Mouse (Mus musculus) embryonic facial prominence, embryonic 14.5 days (tissue): ENCODE measurements around the gene Suco. TPM values are rescaled to one million over a fixed set of nuclear protein-coding genes. Genes with fewer than 3 reads are reported as not detected.

ENCODE experiments used
- ATAC-seq: fragments of 200-750 bp; cut with Nextera tagmentation; 2 replicates; pipeline ENCODE4 v1.8.0; 2017; ENCODE audit warnings: low read depth, moderate number of reproducible peaks, moderate TSS enrichment
- DNase-seq: peaks from one replicate; pipeline ENCODE4 v3.0.0-alpha.2; 2015; ENCODE audit warnings: low spot score
- H3K27ac ChIP-seq: fragments of 300-500 bp; sonication (generic); replicated peaks from 2 replicates; pipeline ENCODE4 v1.5.1; 2014; ENCODE audit warnings: low read depth, mild to moderate bottlenecking, low read length, moderate library complexity
- H3K27me3 ChIP-seq: fragments of 300-500 bp; sonication (generic); replicated peaks from 2 replicates; pipeline ENCODE4 v1.6.1; 2014; ENCODE audit warnings: low read length; ENCODE audit not compliant: control insufficient read depth, insufficient read depth
- H3K36me3 ChIP-seq: fragments of 300-500 bp; sonication (generic); 2 replicates; pipeline ENCODE4 v1.6.1; 2014; ENCODE audit warnings: low read length, mixed read lengths; ENCODE audit not compliant: control insufficient read depth, insufficient read depth
- H3K4me1 ChIP-seq: fragments of 300-500 bp; sonication (generic); 2 replicates; pipeline ENCODE4 v1.6.1; 2014; ENCODE audit warnings: antibody characterized with exemption, low read length; ENCODE audit not compliant: control insufficient read depth, insufficient read depth
- H3K4me2 ChIP-seq: fragments of 300-500 bp; sonication (generic); 2 replicates; pipeline ENCODE4 v1.6.1; 2014; ENCODE audit warnings: low read depth, mild to moderate bottlenecking, low read length, moderate library complexity, mixed read lengths
- H3K4me3 ChIP-seq: fragments of 300-500 bp; sonication (generic); 2 replicates; pipeline ENCODE4 v1.5.1; 2014; ENCODE audit warnings: low read depth, mild to moderate bottlenecking, low read length
- H3K9ac ChIP-seq: fragments of 300-500 bp; sonication (generic); 2 replicates; pipeline ENCODE4 v1.6.1; 2014; ENCODE audit warnings: low read depth, mild to moderate bottlenecking, low read length, moderate library complexity, mixed read lengths
- H3K9me3 ChIP-seq: fragments of 300-500 bp; sonication (generic); 2 replicates; pipeline ENCODE4 v1.6.1; 2016; ENCODE audit warnings: low read length; ENCODE audit not compliant: control insufficient read depth
- WGBS: fragments of 180-500 bp; shearing (Covaris S2); extraction: QIAGEN DNeasy Blood & Tissue Kit; methylation state at CpG from one replicate; pipeline ENCODE4 v1.1.7; 2014; 5-methylcytosine and 5-hydroxymethylcytosine counted together
- polyA plus RNA-seq: library from polyadenylated mRNA; unstranded; fragments of >200 nt; fragmentation: Nextera tagmentation; extraction: Ambion mirVana; gene quantifications from 2 replicates; pipeline ENCODE4 v1.2.1, GENCODE M21; 2014

The Suco gene
- polyA plus RNA-seq, 1 experiment from 2014 or later = 28.7 TPM

GRCm38 (mm10) chr1:161877580-161878142, 1.2 kb upstream of the Suco start:
- Histone ChIP-seq H3K27me3 (no peaks in the 10 kb centered on the region), H3K4me1 (peaks cover 20% of the 10 kb centered on the region), H3K4me2 (peak overlapping the region; percentile 54), H3K9me3 (no peaks in the 10 kb centered on the region), H3K4me3 (peak overlapping the region; percentile 87), H3K36me3 (no peaks in the 10 kb centered on the region), H3K9ac (peak overlapping the region; percentile 49), H3K27ac (peak overlapping the region; percentile 98)
- ATAC-seq = no peak
- 15% methylated on average over 5 of the region's 5 CpGs for WGBS
- no peak for DNase-seq

GRCm38 (mm10) chr1:161875706-161876552, 553 bp downstream of the Suco start:
- DNase-seq (peak; percentile 63), ATAC-seq (peak; percentile 35)
- peak overlapping the region; percentile 87 for H3K4me2 ChIP-seq
- no peaks in the 10 kb centered on the region for H3K36me3 ChIP-seq
- H3K4me3 ChIP-seq = peak overlapping the region; percentile 87
- H3K27me3 ChIP-seq = no peaks in the 10 kb centered on the region
- peaks cover 20% of the 10 kb centered on the region for H3K4me1 ChIP-seq
- under 1% methylated on average over 30 of the region's 34 CpGs for WGBS
- peak overlapping the region; percentile 92 for H3K9ac ChIP-seq
- no peaks in the 10 kb centered on the region for H3K9me3 ChIP-seq
- peak overlapping the region; percentile 98 for H3K27ac ChIP-seq

GRCm38 (mm10) chr1:161869422-161869821, 7.1 kb downstream of the Suco start:
- ATAC-seq = no peak
- H3K36me3 ChIP-seq = no peaks in the 10 kb centered on the region
- no peak overlapping the region for H3K27ac ChIP-seq

GRCm38 (mm10) chr1:161868413-161868812, 8.1 kb downstream of the Suco start:
- DNase-seq (peak; percentile 4), ATAC-seq (no peak)
- Histone ChIP-seq H3K36me3 (no peaks in the 10 kb centered on the region), H3K9me3 (no peaks in the 10 kb centered on the region), H3K27ac (no peak overlapping the region), H3K27me3 (no peaks in the 10 kb centered on the region), H3K4me3 (no peak overlapping the region), H3K4me2 (no peak overlapping the region), H3K9ac (no peak overlapping the region), H3K4me1 (no peaks in the 10 kb centered on the region)

More at GRCm38 (mm10) chr1:161869422-161869821, 7.1 kb downstream of the Suco start:
- Histone ChIP-seq H3K4me2 (no peak overlapping the region), H3K4me1 (peaks cover 7% of the 10 kb centered on the region), H3K9ac (no peak overlapping the region), H3K9me3 (no peaks in the 10 kb centered on the region), H3K27me3 (no peaks in the 10 kb centered on the region), H3K4me3 (no peak overlapping the region)
- no peak for DNase-seq
- WGBS = 68% methylated on average over 1 of the region's 1 CpGs

GRCm38 (mm10) chr1:161863742-161864141, 12.7 kb downstream of the Suco start:
- DNase-seq (no peak), ATAC-seq (no peak)
- 65% methylated on average over 2 of the region's 2 CpGs for whole genome bisulfite sequencing
- no peaks in the 10 kb centered on the region for H3K9me3 ChIP-seq
- H3K9ac ChIP-seq = no peak overlapping the region
- H3K27ac ChIP-seq = no peak overlapping the region
- H3K4me2 ChIP-seq = no peak overlapping the region
- H3K27me3 ChIP-seq = no peaks in the 10 kb centered on the region
- H3K4me1 ChIP-seq = no peaks in the 10 kb centered on the region
- H3K4me3 ChIP-seq = no peak overlapping the region
- no peaks in the 10 kb centered on the region for H3K36me3 ChIP-seq

GRCm38 (mm10) chr1:161859248-161859647, 17.2 kb downstream of the Suco start:
- no peak overlapping the region for H3K27ac ChIP-seq

GRCm38 (mm10) chr1:161826677-161827076, 49.8 kb downstream of the Suco start:
- H3K27me3 ChIP-seq = no peaks in the 10 kb centered on the region
- no peak overlapping the region for H3K9ac ChIP-seq
- H3K27ac ChIP-seq = no peak overlapping the region
- H3K4me1 ChIP-seq = no peaks in the 10 kb centered on the region
- H3K4me2 ChIP-seq = no peak overlapping the region
- 94% methylated on average over 2 of the region's 2 CpGs for WGBS
- ATAC-seq (no peak), DNase-seq (no peak)
- no peaks in the 10 kb centered on the region for H3K9me3 ChIP-seq
- no peak overlapping the region for H3K4me3 ChIP-seq
- peaks cover 31% of the 10 kb centered on the region for H3K36me3 ChIP-seq

More at GRCm38 (mm10) chr1:161859248-161859647, 17.2 kb downstream of the Suco start:
- Histone ChIP-seq H3K9ac (no peak overlapping the region), H3K4me3 (no peak overlapping the region), H3K27me3 (no peaks in the 10 kb centered on the region), H3K9me3 (no peaks in the 10 kb centered on the region), H3K36me3 (peaks cover 17% of the 10 kb centered on the region), H3K4me2 (no peak overlapping the region), H3K4me1 (no peaks in the 10 kb centered on the region)
- DNase-seq = no peak
- no peak for ATAC-seq
- 93% methylated on average over 2 of the region's 2 CpGs for WGBS

GRCm38 (mm10) chr1:161809428-161809827, 67.1 kb downstream of the Suco start:
- no peaks in the 10 kb centered on the region for H3K36me3 ChIP-seq
- no peak for ATAC-seq
- H3K4me2 ChIP-seq = no peak overlapping the region
- no peak overlapping the region for H3K9ac ChIP-seq
- H3K27me3 ChIP-seq = no peaks in the 10 kb centered on the region
- WGBS = 69% methylated on average over 5 of the region's 5 CpGs
- no peak for DNase-seq
- no peak overlapping the region for H3K27ac ChIP-seq
- no peaks in the 10 kb centered on the region for H3K4me1 ChIP-seq
- H3K4me3 ChIP-seq = no peak overlapping the region
- no peaks in the 10 kb centered on the region for H3K9me3 ChIP-seq
